Mouse (Mus musculus) forebrain, embryonic 10.5 days (tissue): ENCODE data around the gene Mipol1. TPM values are rescaled to one million over a fixed set of nuclear protein-coding genes. Genes with fewer than 3 reads are reported as not detected.

Experiments
- DNase-seq: peaks from one replicate; pipeline ENCODE4 v3.0.0-alpha.2; 2017; ENCODE audit warnings: low spot score; ENCODE audit errors: extremely low spot score
- H3K27ac ChIP-seq: fragments of 300-500 bp; sonication (generic); 2 replicates; pipeline ENCODE4 v1.5.1; 2016; ENCODE audit warnings: mild to moderate bottlenecking
- H3K27me3 ChIP-seq: fragments of 300-500 bp; sonication (generic); 2 replicates; pipeline ENCODE4 v1.6.1; 2016; ENCODE audit warnings: mild to moderate bottlenecking; ENCODE audit not compliant: poor library complexity, severe bottlenecking
- H3K36me3 ChIP-seq: fragments of 300-500 bp; sonication (generic); replicated peaks from 2 replicates; pipeline ENCODE4 v1.6.1; 2016; ENCODE audit warnings: mild to moderate bottlenecking, moderate library complexity
- H3K4me1 ChIP-seq: fragments of 300-500 bp; sonication (generic); 2 replicates; pipeline ENCODE4 v1.6.1; 2016
- H3K4me3 ChIP-seq: fragments of 300-500 bp; sonication (generic); 2 replicates; pipeline ENCODE4 v1.5.1; 2016; ENCODE audit warnings: mild to moderate bottlenecking, moderate library complexity
- H3K9me3 ChIP-seq: fragments of 300-500 bp; sonication (generic); 2 replicates; pipeline ENCODE4 v1.6.1; 2016; ENCODE audit warnings: mild to moderate bottlenecking, moderate library complexity
- WGBS: fragments of 180-500 bp; shearing (Covaris S2); methylation state at CpG from one replicate; pipeline ENCODE4 v1.1.7; 2016; 5-methylcytosine and 5-hydroxymethylcytosine counted together
- polyA plus RNA-seq: library from polyadenylated mRNA; unstranded; fragments of >200 nt; fragmentation: Nextera tagmentation; extraction: Ambion mirVana; gene quantifications from 2 replicates; pipeline ENCODE4 v1.2.1, GENCODE M21; 2016

Gene Mipol1
- polyA plus RNA-seq, 1 experiment from 2014 or later, result 8.2 TPM

- Histone ChIP-seq H3K27me3 (no peaks in the 10 kb centered on the region), H3K4me3 (no peak overlapping the region), H3K36me3 (no peaks in the 10 kb centered on the region), H3K27ac (no peak overlapping the region), H3K9me3 (no peaks in the 10 kb centered on the region), H3K4me1 (peaks cover 3% of the 10 kb centered on the region; the same call in 1 of the 2 replicates)
- whole genome bisulfite sequencing, result 38% methylated on average over 4 of the region's 4 CpGs
- no peak for DNase-seq
Observed at GRCm38 (mm10) chr12:57456911-57457310, 226.7 kb downstream of the Mipol1 start.

GRCm38 (mm10) chr12:57457339-57457738, 227.1 kb downstream of the Mipol1 start:
- Histone ChIP-seq H3K4me3 (no peak overlapping the region), H3K36me3 (no peaks in the 10 kb centered on the region), H3K27ac (no peak overlapping the region), H3K4me1 (peaks cover 3% of the 10 kb centered on the region; the same call in 1 of the 2 replicates), H3K27me3 (no peaks in the 10 kb centered on the region), H3K9me3 (no peaks in the 10 kb centered on the region)
- 49% methylated on average over 4 of the region's 4 CpGs for WGBS
- no peak for DNase-seq

GRCm38 (mm10) chr12:57464520-57465334, 234.5 kb downstream of the Mipol1 start:
- Histone ChIP-seq H3K9me3 (no peaks in the 10 kb centered on the region), H3K36me3 (no peaks in the 10 kb centered on the region), H3K4me3 (no peak overlapping the region), H3K27me3 (no peaks in the 10 kb centered on the region), H3K27ac (no peak overlapping the region), H3K4me1 (peaks cover 4% of the 10 kb centered on the region; the same call in 1 of the 2 replicates)
- DNase-seq, result no peak
- 84% methylated on average over 12 of the region's 12 CpGs for WGBS

DNA sequence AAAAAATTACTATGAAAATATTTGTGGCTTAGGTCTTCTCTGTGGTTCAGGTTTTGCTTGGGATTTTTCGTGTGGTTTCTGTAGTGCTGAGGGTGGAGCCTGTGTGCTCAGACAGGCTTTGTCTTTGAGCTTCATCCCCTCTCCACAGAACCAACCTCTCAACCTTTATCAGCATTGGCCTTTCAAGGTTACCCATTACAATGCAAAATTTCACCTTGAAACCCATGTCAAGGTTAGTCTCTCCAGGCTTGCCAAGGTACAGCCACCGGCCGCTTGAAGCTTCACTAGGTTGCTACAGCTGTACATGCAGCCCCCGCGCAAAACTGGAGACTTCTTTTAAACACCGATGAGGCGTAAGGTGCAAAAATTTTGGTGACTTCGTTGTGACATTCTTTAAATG, 241.6 kb downstream of the Mipol1 start:
- no peaks in the 10 kb centered on the region for H3K36me3 ChIP-seq
- no peak overlapping the region for H3K27ac ChIP-seq
- no peak overlapping the region for H3K4me3 ChIP-seq
- H3K4me1 ChIP-seq, result peaks cover under 1% of the 10 kb centered on the region; the same call in 1 of the 2 replicates
- no peaks in the 10 kb centered on the region for H3K9me3 ChIP-seq
- no peak for DNase-seq
- 88% methylated on average over 8 of the region's 8 CpGs for WGBS
- no peaks in the 10 kb centered on the region for H3K27me3 ChIP-seq

DNA sequence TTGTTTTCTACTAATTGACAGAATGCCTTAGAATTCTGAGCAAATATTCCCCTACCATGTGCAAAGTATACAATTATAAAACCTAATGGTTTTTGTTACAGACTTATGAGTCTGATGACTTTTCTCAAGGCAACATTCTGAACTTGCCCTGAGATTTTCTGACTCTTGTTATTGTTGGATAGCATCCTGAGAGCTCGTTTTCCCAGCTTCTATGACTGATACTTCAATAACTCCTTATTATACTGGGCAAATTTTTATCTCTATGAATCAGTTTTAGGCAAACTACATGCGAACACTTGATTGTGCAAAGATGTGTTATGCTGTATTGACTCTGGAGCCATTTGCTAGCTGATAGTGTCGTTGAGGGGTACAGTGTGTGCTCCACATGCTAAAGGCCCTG, 246.6 kb downstream of the Mipol1 start:
- no peaks in the 10 kb centered on the region for H3K36me3 ChIP-seq
- DNase-seq, result no peak
- H3K27me3 ChIP-seq, result no peaks in the 10 kb centered on the region
- no peaks in the 10 kb centered on the region for H3K9me3 ChIP-seq
- no peak overlapping the region for H3K4me3 ChIP-seq
- H3K27ac ChIP-seq, result no peak overlapping the region
- H3K4me1 ChIP-seq, result no peaks in the 10 kb centered on the region
- 84% methylated on average over 3 of the region's 3 CpGs for WGBS

DNA sequence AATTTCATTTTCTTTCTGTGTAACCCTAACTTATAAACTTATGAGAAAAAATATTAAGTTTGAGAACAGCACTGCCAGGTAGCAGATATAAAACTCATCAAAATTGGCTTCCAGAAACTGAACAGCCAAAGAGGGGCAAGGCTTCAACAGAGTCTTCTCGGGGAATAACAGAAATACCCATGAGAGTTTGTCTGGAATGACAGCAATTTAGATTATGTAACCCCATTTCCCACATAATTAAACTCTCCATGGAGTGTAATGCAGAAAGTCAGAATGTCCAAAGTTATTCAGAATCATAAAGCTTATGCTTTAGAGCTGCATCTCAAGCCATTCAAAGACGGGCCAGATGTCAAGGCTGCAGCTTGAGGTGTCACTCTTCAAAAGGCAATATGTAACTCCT, 251.6 kb downstream of the Mipol1 start:
- Histone ChIP-seq H3K4me3 (no peak overlapping the region), H3K27ac (no peak overlapping the region), H3K27me3 (no peaks in the 10 kb centered on the region), H3K4me1 (no peaks in the 10 kb centered on the region), H3K36me3 (no peaks in the 10 kb centered on the region), H3K9me3 (no peaks in the 10 kb centered on the region)
- WGBS, result 87% methylated on average over 2 of the region's 2 CpGs
- DNase-seq, result no peak

GRCm38 (mm10) chr12:57496347-57497119, 266.3 kb downstream of the Mipol1 start:
- no peaks in the 10 kb centered on the region for H3K4me1 ChIP-seq
- no peak overlapping the region for H3K4me3 ChIP-seq
- no peak overlapping the region for H3K27ac ChIP-seq
- WGBS, result 83% methylated on average over 6 of the region's 6 CpGs
- no peaks in the 10 kb centered on the region for H3K27me3 ChIP-seq
- H3K36me3 ChIP-seq, result no peaks in the 10 kb centered on the region
- no peaks in the 10 kb centered on the region for H3K9me3 ChIP-seq
- no peak for DNase-seq

- DNase-seq, result no peak
Observed at GRCm38 (mm10) chr12:57500246-57500645, 270.0 kb downstream of the Mipol1 start.

GRCm38 (mm10) chr12:57505329-57505728, 275.1 kb downstream of the Mipol1 start:
- 88% methylated on average over 7 of the region's 7 CpGs for WGBS
- DNase-seq, result no peak
- H3K4me1 ChIP-seq, result peaks cover 12% of the 10 kb centered on the region; the same call in 1 of the 2 replicates
- no peaks in the 10 kb centered on the region for H3K36me3 ChIP-seq
- no peak overlapping the region for H3K27ac ChIP-seq
- H3K27me3 ChIP-seq, result no peaks in the 10 kb centered on the region
- H3K9me3 ChIP-seq, result no peaks in the 10 kb centered on the region
- no peak overlapping the region for H3K4me3 ChIP-seq

More at GRCm38 (mm10) chr12:57500246-57500645, 270.0 kb downstream of the Mipol1 start:
- no peaks in the 10 kb centered on the region for H3K36me3 ChIP-seq
- no peaks in the 10 kb centered on the region for H3K4me1 ChIP-seq
- H3K9me3 ChIP-seq, result no peaks in the 10 kb centered on the region
- no peak overlapping the region for H3K27ac ChIP-seq
- H3K27me3 ChIP-seq, result no peaks in the 10 kb centered on the region
- WGBS, result 91% methylated on average over 7 of the region's 7 CpGs
- H3K4me3 ChIP-seq, result no peak overlapping the region

GRCm38 (mm10) chr12:57508938-57509337, 278.7 kb downstream of the Mipol1 start:
- Histone ChIP-seq H3K4me3 (no peak overlapping the region), H3K27me3 (no peaks in the 10 kb centered on the region), H3K27ac (no peak overlapping the region), H3K9me3 (no peaks in the 10 kb centered on the region), H3K4me1 (peaks cover 12% of the 10 kb centered on the region; the same call in 1 of the 2 replicates), H3K36me3 (no peaks in the 10 kb centered on the region)
- WGBS, result 44% methylated on average over 11 of the region's 11 CpGs
- no peak for DNase-seq

DNA sequence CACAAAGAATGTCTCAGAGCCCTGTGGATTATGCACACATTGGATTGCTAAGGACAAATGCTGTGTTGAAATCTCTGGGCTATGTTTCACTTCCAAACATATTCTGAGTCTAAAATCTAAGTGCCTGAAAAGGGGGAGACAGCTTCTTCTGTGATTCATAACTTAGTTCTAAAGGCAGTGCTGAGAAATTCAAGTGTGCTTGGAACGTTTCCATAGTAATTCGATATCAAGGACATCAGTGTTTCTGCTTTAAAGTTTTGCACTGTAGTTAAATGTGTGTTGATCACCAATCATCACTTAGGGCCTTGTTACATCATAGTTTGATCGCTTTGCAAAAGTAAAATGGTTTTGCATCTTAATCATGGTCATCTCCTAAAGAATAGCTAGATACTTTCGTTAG, 279.5 kb downstream of the Mipol1 start:
- 83% methylated on average over 4 of the region's 4 CpGs for WGBS

GRCm38 (mm10) chr12:57511127-57511526, 280.9 kb downstream of the Mipol1 start:
- Histone ChIP-seq H3K4me1 (peaks cover 12% of the 10 kb centered on the region; the same call in 1 of the 2 replicates), H3K27me3 (peaks cover 4% of the 10 kb centered on the region; the same call in 1 of the 2 replicates), H3K36me3 (no peaks in the 10 kb centered on the region), H3K9me3 (no peaks in the 10 kb centered on the region), H3K27ac (no peak overlapping the region), H3K4me3 (no peak overlapping the region)
- DNase-seq, result no peak
- WGBS, result 91% methylated on average over 4 of the region's 4 CpGs

More for the DNA sequence above, 279.5 kb downstream of the Mipol1 start:
- Histone ChIP-seq H3K4me1 (peaks cover 12% of the 10 kb centered on the region; the same call in 1 of the 2 replicates), H3K36me3 (no peaks in the 10 kb centered on the region), H3K27me3 (no peaks in the 10 kb centered on the region), H3K27ac (no peak overlapping the region), H3K9me3 (no peaks in the 10 kb centered on the region), H3K4me3 (no peak overlapping the region)
- no peak for DNase-seq

DNA sequence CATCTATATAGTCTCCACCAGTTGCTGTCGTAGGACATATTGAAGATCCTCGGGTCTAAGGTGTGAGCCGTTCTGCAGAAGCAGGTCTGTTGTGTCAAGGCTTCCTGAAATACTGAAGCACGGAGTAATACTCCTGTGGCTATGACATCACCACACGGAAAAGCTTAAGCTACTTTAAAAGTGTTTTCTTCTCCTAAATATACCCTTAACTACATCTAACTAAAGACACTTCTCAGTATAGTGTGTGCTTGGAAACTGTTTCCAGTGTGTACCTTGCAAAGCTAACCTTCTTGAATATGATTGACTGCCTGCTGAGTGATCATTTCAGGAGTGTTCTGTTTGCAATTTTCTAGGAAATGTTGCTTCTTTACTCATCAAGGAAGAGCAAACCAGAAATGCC, 281.3 kb downstream of the Mipol1 start:
- H3K9me3 ChIP-seq, result no peaks in the 10 kb centered on the region
- no peak overlapping the region for H3K4me3 ChIP-seq
- peaks cover 4% of the 10 kb centered on the region; the same call in 1 of the 2 replicates for H3K27me3 ChIP-seq
- DNase-seq, result no peak
- H3K36me3 ChIP-seq, result no peaks in the 10 kb centered on the region
- no peak overlapping the region for H3K27ac ChIP-seq
- 87% methylated on average over 5 of the region's 5 CpGs for WGBS
- H3K4me1 ChIP-seq, result peaks cover 12% of the 10 kb centered on the region; the same call in 1 of the 2 replicates
